Mouse (Mus musculus): ENCODE measurements around the gene Trim69. TPM values are rescaled to one million over a fixed set of nuclear protein-coding genes. Genes with fewer than 3 reads are reported as not detected.
"Not testable (repeated sequence)": the region's sequence is repeated elsewhere in the genome, so short reads cannot be mapped to it uniquely, and the experiment has no call there.

The Trim69 gene
- total RNA-seq, 4 experiments from 2014 or later: not detected

GRCm38 (mm10) chr2:122206440-122207107, 46.1 kb downstream of the Trim69 start:
- DNase-seq (ENCODE audit: low spot score in 2 of 2): no peak

GRCm38 (mm10) chr2:122210534-122211228, 50.2 kb downstream of the Trim69 start:
- no peak for DNase-seq (ENCODE audit: low spot score in 2 of 2)

GRCm38 (mm10) chr2:122217075-122217474, 56.6 kb downstream of the Trim69 start:
- DNase-seq (ENCODE audit: low spot score in 2 of 2): not testable (repeated sequence)

- no peak for DNase-seq (ENCODE audit: low spot score in 2 of 2)
Measured at GRCm38 (mm10) chr2:122218234-122218633, 57.7 kb downstream of the Trim69 start.

- DNase-seq (ENCODE audit: low spot score in 2 of 2): no peak
Measured at GRCm38 (mm10) chr2:122221378-122221777, 60.9 kb downstream of the Trim69 start.

GRCm38 (mm10) chr2:122221798-122222197, 61.3 kb downstream of the Trim69 start:
- no peak for DNase-seq (ENCODE audit: low spot score in 2 of 2)

- DNase-seq (ENCODE audit: low spot score in 2 of 2): no peak
Measured at GRCm38 (mm10) chr2:122222272-122222671, 61.8 kb downstream of the Trim69 start.

- no peak for DNase-seq (ENCODE audit: low spot score in 2 of 2)
Measured at GRCm38 (mm10) chr2:122223654-122224053, 63.2 kb downstream of the Trim69 start.

Other genes starting within 250 kb of the Trim69 start
- 10 to 100 TPM; 34.7 to 39.3 (median 35.7) TPM for gene Ctdspl2, start 204.7 kb upstream of the Trim69 start, total RNA-seq (2022)
- under 1 TPM in 2 of 4 experiments, not detected in 2; 0.16 to 0.41 TPM for gene Mageb3, start 204.6 kb upstream of the Trim69 start, total RNA-seq (2022)
- 10 to 100 TPM; 19.5 to 22.6 (median 19.9) TPM for gene Eif3j1, start 132.2 kb upstream of the Trim69 start, total RNA-seq (2022)
- gene Spg11, start 42.3 kb upstream of the Trim69 start, total RNA-seq (2022): 10 to 100 TPM; 16.3 to 16.7 (median 16.5) TPM
- gene B2m, start 13.0 kb upstream of the Trim69 start, total RNA-seq (2022): 100 to 1,000 TPM; 110 to 317 (median 183) TPM
- gene Patl2, start 25.5 kb downstream of the Trim69 start, total RNA-seq (2022): under 1 TPM in 1 of 4 experiments, not detected in 3; 0.16 TPM
- not detected for gene Terb2, start 25.6 kb downstream of the Trim69 start, total RNA-seq (2022)
- 10 to 100 TPM; 23.7 to 26.5 (median 24.5) TPM for gene Sord, start 74.0 kb downstream of the Trim69 start, total RNA-seq (2022)
- gene Duox2, start 137.7 kb downstream of the Trim69 start, total RNA-seq (2022): under 1 TPM in 1 of 4 experiments, not detected in 3; 0.09 TPM
- not detected for gene Duoxa2, start 138.2 kb downstream of the Trim69 start, total RNA-seq (2022)
- gene Duoxa1, start 153.0 kb downstream of the Trim69 start, total RNA-seq (2022): under 1 TPM in 1 of 4 experiments, not detected in 3; 0.55 TPM
- under 1 TPM in 1 of 4 experiments, not detected in 3; 0.07 TPM for gene Duox1, start 155.0 kb downstream of the Trim69 start, total RNA-seq (2022)
- 10 to 100 TPM; 60.1 to 71.6 (median 71.0) TPM for gene Shf, start 208.5 kb downstream of the Trim69 start, total RNA-seq (2022)